Mouse (Mus musculus) monocyte, adult 5-6 weeks (primary cell): ENCODE data around the gene Eif4g1. TPM values are rescaled to one million over a fixed set of nuclear protein-coding genes. Genes with fewer than 3 reads are reported as not detected.

Experiments used
- ATAC-seq: fragments of 153-309, 156-312 bp; replicated peaks from 2 replicates; pipeline ENCODE4 v1.8.0; 2017; ENCODE audit warnings: mild to moderate bottlenecking; ENCODE audit not compliant: low TSS enrichment, insufficient number of reproducible peaks, severe bottlenecking, poor library complexity, low FRiP score
- total RNA-seq: library from RNA; stranded (forward); fragments of 200-1000, 200-491, 200-594 nt; gene quantifications from 3 replicates; pipeline ENCODE4 v1.2.3, GENCODE M21; 2017

Gene Eif4g1
- total RNA-seq, 1 experiment from 2014 or later, result 140 TPM

DNA sequence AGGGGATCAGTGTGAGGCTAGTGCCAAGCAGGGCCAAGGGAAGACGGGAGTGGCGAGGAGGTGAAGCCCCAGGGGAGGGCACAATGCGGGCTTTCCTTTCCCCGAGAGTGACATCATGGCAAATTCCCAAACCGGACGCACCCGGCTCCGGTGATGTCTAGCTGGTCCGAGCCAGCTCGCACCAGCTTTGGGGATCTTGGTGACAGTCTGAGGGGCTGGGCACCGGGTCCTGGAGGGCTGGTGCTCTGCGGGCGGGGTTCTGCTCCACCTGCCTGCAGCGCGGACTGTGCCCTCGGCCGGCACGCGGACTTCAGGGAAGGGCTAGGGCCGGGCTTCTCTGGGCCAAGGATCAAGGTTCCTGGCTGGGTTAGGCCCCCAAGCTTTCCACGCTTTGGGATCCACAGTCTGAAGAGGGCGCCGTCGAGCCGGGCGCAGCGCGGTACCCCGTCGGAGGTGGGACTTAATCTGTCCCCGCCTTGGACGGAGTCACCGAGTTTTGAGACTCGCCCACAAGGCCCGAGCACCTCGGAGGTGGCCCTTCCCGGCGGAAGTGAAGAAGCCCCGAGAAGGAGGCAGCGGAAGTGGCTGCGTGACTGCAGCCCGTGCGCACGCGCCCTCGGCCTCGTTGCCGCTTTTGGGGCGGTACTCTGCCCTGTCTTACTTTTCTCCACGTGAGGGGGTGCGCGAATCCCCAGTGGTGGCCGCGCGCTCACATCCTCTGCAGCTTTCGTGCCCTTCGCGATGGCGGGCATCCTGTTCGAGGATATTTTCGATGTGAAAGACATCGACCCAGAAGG, 49.3 kb downstream of the Eif4g1 start, which contains the start of the genes Polr2h and Clcn2:
TSS of gene Polr2h (plus strand) at position 485 of the 797 bp plus-strand sequence.
TSS of gene Clcn2 (minus strand) at position 566 of the 797 bp plus-strand sequence.
- ATAC-seq, result peak; percentile 85

DNA sequence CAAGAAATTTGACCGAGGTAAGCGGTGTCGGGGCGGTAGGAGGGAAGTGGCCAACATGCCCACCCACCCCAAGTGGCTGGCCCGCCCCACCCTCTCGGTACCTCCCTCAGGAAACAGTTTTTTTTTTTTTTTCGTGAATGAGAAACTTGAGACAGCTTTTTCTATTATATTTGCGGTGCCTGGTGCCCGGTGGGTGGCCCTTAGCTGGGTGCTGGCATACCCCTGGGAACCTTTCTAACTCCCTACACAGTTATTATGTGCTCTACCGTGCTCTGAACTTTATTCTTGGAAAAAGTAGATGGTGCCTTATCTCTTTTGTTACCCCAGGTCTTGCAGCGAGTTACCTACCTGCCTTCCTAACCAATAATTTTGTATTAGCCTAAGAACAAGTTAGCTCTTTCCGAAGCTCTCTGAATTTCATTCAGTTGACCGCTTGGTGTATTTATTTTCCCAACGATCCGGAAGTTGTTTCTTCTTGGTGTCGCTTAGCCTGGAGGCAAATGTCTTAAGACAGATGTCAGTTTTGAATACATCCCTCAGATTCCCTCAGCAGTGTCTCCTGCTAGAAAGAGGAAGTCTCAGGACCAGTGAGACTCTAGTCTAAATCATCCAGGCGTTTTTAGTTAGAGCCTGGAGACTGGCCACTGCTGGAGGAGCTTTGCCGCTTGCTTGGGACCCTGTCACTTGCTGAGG, 50.0 kb downstream of the Eif4g1 start:
- no peak for ATAC-seq

DNA sequence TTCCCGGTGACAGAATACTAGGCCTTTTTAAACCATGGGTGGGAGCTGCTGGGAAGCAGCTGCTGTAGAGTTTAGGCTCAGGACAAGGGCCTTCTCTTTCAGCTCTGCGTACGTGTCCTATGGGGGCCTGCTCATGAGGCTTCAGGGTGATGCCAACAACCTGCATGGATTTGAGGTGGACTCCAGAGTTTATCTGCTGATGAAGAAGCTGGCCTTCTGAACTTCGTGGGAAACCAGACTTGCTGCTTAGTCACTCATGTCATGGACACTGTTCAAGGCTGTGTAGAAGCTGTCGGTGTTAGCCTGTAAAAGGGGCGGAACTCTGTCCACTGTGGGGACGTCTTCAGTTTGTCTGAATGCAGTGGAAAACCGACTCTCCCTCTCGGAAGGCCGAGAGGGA, 53.7 kb downstream of the Eif4g1 start:
- no peak for ATAC-seq

DNA sequence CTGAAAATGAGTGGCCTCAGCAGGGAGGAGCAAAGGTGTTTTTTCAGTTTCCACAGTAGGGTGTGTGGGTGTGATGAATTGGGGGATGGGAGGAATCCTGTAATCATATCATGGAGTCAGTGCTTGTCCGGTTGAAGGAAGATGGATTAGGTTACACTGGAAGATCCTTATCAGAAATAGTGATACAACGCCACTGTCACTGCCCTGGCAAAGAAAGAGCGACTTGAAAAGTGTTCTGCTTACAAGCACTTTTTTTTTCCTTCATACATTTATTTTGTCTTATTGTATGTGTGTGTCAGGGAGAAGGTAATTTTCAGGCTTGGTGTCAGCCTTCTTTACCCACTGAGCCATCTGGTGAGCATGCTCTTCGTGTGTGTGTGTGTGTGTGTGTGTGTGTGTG, 54.6 kb downstream of the Eif4g1 start:
- no peak for ATAC-seq

DNA sequence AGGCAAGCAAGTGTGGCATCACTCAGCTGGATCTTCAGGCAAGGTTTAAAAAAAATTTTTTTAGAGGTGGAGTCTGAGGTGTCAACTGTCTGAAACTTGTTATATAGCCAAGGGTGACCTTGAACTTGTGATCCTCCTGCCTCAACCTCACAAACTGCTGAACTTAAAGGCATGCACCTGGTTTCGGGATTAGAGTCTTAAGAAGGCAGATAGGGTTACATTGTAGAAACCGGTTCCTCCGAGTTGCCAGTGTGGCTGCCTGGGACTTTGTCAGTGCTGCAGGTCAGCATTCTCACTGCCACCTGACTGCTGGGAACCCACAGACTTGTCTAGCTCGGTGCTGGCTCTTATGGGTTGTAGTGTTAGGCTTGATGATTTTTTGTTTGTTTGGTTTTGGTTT, 55.1 kb downstream of the Eif4g1 start:
- no peak for ATAC-seq

DNA sequence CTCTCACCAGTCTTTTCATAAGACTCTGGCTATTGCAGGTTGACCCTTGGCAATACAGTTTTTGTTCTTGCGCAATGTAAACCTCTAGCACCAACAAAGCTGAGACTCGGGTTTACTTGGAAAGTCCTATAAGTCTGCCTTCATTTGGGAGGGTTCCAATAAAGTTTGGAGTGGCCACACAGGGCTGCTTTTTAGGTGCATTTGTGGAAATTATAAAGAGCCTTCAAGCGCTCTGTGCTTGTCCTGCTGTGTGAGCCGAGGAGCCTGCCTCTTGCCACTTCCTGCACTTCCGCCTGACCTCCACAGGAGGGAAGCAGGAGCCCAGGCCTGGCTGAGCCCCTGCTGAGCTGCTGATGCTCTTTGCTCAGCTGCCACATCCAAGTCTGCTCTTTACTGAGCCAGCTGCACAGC, 56.2 kb downstream of the Eif4g1 start:
- peak; percentile 42; the same call in 1 of the 2 replicates for ATAC-seq

DNA sequence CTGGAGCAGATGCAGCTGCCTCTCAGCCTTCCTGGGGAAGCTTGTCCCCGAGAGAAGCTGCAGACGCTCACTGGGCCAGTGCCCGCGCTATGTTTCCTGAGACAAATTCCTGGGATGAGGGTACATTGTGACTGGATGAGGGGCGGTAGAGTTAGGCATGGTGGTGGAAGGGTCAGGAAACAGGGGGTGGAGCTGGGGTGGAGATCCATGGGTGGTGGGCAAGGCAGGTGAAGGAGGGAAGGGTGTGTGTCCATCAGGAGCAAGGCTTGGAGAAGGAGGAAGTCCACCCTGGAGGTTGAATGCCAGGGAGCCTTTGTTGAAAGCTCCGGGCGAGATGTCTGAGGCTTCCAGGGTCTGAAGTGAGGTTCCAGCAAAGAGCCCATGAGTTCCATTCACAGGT, 57.2 kb downstream of the Eif4g1 start:
- ATAC-seq, result no peak

DNA sequence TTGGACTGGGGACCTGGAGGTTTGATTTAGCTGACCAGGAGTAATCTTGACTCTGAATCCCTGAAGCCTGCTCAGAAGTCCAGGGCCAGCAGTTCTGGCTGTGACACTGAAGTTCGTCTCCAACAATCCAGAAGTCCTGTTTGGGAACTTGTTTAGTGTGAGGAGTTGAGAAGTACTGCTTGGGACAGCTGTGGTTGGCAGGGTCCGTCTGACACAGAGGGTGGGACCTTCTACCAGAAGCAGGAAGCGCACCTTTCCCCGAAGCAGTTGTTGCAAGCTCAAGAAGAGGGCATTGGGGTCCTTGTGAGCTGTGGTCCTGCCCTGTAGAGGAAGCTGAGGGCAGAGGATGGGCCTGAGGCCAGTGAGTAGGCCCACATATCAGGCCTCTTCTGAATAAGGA, 57.6 kb downstream of the Eif4g1 start:
- ATAC-seq, result no peak

DNA sequence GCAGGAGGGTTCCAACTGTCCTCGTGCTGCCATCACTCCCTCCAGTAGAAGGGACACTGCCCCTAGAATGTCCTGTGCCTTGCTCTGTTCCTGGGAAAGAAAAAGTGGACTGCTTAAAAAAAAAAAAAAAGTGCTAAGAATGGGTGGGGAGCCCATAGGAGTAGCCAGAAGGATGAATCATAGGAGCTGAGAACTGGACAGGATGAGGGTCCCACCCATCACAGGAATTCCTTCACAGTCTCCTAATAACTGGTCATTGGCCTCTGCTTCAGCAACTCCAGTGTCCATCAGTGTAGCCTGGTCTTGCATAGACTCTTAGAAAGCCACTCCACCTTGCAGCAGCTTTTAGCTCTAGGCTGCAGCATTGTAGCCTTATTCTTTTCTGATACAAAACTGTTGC, 58.3 kb downstream of the Eif4g1 start:
- ATAC-seq, result no peak

DNA sequence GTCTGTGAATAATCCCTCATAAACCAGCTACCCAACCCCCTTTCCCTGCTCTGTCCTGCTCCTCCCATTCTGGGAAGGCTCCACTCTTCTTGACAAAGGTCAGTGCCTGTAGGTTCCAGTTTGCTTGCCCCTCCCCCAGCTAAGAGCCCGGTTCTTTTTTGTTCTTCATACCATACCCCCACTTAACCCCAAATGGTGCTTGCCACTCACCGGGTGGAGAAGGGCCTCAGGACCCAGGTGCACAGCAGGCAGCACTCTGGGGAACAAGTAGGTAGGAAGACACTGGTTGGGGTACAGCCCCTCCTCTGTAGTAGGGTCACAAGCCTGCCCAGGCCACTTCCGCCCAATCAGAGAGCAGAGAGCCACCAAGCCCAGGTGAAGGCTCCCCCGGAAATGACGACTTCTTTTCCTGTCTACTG, 62.2 kb downstream of the Eif4g1 start:
- no peak for ATAC-seq

DNA sequence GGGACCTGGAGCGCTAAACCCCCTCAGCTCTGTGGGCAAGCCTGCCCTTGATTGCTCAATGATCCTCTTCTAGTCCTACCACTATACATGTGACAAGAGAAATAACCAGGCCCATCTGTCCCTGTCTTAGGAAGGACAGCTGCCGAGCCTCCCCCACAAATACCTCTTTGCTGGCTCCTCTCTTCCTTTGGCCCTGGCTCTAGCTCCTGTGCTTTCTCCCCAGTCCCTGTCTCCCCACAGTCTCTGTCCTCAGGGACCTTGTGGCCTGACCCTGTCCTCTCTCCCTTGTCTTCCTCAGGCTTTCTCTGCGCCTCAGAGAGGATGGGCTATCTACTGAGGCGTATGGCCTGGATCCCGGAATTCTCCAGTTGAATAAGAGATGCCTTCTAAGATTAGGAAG, 63.6 kb downstream of the Eif4g1 start:
- ATAC-seq, result no peak

DNA sequence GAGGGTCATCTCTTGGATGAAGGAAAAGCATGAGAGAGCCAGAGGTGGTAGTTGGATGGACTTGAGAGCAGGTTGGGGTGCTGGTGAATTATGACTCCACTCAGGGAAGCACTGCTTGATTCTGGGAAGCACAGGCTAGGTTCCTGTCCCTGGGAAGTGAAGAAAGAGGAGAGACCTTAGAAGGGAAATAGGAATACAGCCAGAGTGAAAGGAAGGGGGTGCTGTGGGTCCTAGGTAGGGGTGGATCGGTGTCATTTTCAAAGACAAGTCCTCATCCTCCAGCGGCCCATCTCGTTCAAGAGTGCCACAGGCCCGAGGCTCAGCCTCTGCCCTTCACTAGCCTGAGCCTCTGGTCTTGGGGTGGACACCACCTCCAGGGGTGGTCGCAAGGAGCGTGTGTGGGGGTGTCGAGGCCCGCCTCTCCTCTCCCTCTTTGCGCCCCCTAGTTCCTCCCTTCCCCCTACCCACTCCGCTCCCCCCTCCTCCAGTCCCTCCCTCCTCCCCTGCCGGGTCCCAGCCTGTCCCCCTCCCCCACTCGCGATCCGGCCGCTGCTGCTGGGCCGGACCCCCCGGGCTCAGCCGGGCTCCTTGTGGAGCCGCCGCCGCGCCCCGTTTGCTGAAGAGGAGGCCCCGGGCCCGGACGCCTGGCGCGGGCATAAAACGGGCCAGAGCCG, 64.3 kb downstream of the Eif4g1 start:
- no peak for ATAC-seq

DNA sequence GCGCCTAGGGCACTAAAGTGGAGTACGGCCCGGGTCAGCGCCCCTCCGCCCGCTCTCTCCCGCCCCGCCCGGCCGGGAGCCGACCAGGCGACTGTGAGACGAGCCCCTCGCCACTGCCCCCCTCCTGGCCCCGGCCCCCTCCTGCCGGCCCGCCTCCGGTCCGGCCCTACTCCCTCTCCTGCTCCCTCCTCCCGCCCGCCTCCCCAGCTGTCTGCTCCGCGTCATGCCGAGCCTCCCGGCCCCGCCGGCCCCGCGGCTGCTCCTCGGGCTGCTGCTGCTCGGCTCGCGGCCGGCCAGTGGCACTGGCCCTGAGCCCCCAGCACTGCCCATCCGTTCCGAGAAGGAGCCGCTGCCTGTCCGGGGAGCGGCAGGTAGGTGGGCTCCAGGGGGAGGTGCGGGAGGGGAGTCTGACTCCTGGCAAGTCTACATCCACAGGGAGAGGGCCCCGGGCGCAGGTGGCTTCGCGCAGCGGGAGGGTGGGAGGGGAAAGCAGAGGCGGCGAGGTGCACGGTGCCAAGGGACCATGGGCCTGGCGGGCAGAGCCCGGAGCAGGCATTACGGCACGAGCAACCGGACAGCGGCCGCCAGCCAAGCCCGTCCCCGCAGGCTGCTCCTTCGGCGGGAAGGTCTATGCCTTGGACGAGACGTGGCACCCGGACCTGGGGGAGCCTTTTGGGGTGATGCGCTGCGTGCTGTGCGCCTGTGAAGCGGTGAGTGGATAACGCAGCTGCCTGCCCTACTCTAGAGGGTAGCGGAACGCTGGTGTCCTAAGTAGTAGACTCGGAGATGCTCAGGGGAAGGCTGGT, 65.0 kb downstream of the Eif4g1 start, which contains the start of gene Chrd:
TSS of gene Chrd (plus strand) at position 203 of the 806 bp plus-strand sequence.
- no peak for ATAC-seq

DNA sequence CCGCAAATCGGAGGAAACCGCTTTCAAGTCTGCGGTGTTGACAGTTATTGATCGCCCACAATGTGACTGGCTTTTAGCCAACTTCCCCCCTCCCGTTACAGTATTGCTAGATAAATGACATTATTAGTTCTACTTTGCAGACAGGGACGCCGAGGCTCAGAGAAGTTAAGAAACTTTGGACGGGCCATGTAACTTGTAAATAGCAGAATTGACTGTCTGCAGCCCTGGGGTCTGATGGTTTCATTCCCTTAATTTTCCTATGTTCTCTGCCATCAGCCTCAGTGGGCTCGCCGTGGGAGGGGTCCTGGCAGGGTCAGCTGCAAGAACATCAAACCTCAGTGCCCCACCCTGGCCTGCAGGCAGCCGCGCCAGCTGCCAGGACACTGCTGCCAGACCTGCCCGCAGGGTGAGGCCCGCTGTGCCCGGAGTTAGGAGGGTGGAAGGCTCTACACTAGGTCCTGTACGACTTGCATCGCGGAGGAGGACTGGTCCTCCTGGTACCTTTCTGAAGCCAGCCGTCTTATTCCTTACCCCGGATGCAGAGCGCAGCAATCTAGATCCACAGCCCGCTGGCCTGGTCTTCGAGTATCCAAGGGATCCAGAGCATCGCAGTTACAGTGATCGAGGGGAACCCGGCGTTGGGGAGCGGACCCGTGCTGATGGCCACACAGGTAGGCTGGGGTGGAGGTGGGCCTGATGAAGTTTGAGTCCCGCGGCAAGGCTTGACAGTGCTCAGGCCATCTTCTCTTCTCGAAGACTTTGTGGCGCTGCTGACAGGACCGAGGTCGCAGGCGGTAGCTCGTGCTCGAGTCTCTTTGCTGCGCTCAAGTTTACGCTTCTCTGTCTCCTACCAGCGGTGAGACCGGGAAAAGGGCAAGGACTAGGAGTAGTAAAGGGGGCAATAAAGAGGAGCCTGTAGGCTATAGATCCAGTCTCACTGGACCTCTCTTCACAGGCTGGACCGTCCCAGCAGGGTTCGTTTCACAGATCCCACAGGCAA, 65.9 kb downstream of the Eif4g1 start, which contains the start of gene Thpo:
TSS of gene Thpo (minus strand) at position 781 of the 1,000 bp plus-strand sequence.
- ATAC-seq, result no peak

DNA sequence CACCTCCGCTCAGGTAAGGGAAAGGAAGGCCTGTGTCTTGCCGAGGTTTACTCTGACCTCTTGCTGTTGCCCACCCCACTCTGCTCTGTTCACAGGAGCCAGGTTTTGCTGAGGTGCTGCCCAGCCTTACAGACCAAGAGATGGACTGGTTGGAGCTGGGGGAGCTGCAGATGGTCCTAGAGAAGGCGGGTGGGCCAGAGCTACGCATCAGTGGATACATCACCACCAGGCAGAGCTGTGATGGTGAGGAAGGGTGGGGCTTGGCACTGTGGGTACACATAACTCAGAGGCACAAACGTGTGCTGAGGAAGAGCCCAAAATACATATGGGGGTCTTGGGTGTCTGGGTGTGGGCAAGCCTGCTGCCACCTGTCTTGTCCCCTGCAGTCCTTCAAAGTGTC, 67.5 kb downstream of the Eif4g1 start:
- no peak for ATAC-seq

DNA sequence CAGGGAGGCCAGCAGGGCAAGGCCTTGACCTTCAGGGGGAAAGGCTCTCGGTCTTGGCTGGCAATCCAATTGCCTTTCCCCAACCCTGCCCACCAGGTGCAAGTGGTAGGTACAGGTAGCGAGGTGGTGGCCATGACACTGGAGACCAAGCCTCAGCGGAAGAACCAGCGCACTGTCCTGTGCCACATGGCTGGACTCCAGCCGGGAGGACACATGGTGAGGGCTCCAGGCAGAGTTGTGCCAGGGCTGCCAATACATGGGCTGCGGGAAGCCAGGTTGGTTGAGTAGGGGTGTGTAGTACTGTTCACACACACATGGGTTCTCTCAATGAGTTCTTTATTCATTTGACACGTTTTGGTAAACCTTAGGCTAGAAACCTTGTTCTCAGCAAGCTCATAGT, 68.1 kb downstream of the Eif4g1 start:
- no peak for ATAC-seq

DNA sequence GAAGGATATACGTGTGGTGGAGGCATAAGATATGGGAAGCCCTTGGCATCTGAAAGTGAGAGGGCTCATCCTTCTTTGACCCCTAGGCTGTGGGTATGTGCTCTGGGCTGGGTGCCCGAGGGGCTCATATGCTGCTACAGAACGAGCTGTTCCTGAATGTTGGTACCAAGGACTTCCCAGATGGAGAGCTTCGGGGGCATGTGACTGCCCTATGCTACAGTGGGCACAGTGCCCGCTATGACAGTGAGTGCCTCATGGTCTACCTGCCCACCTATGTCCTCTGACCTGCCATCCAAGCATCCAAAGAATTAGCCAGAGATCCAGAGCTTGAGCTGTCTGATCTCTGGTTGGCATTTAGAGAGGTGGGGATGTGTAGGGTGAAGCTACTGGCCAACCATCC, 68.7 kb downstream of the Eif4g1 start:
- ATAC-seq, result no peak
